Mouse (Mus musculus) cerebellum, adult 2 months (tissue): ENCODE measurements around the gene Dnah9.

ENCODE experiments used
- CTCF ChIP-seq: fragments of 200-500 bp; IDR thresholded peaks from 2 replicates; pipeline ENCODE4 v1.5.1; 2011; ENCODE audit warnings: low read depth, mild to moderate bottlenecking, control low read depth, low read length, moderate library complexity, borderline replicate concordance; ENCODE audit not compliant: insufficient read depth
- POLR2A ChIP-seq: fragments of 200-500 bp; IDR thresholded peaks from 2 replicates; pipeline ENCODE4 v1.6.1; 2011; ENCODE audit warnings: low read length, control low read depth, borderline replicate concordance; ENCODE audit not compliant: insufficient read depth

- no peak for TF ChIP-seq CTCF
- TF ChIP-seq POLR2A, result no peak
These were observed 386.8 kb downstream of the Dnah9 start for GRCm38 (mm10) chr11:65781596-65781995.
